Comparison of ENCODE assay signal across 13 mouse cellular contexts in genomic region chr14:32947512-32947911, GRCm38 (mm10). TPM values are rescaled to one million over a fixed set of nuclear protein-coding genes. Genes with fewer than 3 reads are reported as not detected.
DNase-seq lines count a peak whose midpoint lies in the region; ATAC-seq lines count a peak whose summit lies in the region.
"Had no signal": no experiment of that assay in that cellular context is flagged by ENCODE, and none has a peak within 500 bp of the region (broad histone marks: within the 10 kb centered on the region; RNA-seq: fewer than 3 reads in every experiment).

No protein-coding gene starts in this region.

- peak; percentile 99 for ATAC-seq in frontal cortex, adult (ENCODE audit: low TSS enrichment)
- no peak for ATAC-seq in megakaryocyte, adult 5-6 weeks (ENCODE audit: poor library complexity, severe bottlenecking)
- ATAC-seq: intestine, postnatal 0 days had no signal

- no peak for DNase-seq in frontal cortex, postnatal 25 days (ENCODE audit: low spot score in 2 of 2)
- peak; percentile 53 to 73 for DNase-seq in layer of hippocampus, adult 18-20 months (ENCODE audit: low spot score in 2 of 2)
- no peak for DNase-seq in layer of hippocampus, postnatal 25 days (ENCODE audit: extremely low spot score in 1 of 2, low spot score in 1 of 2)
- peak; percentile 38 to 64 for DNase-seq in layer of hippocampus, adult 8-10 months (ENCODE audit: low spot score in 2 of 2)
- DNase-seq in right cerebral cortex, postnatal 36 days (ENCODE audit: low spot score in 2 of 2) = peak; percentile 41 to 62
- no peak for DNase-seq in spleen, adult 12 weeks (ENCODE audit: low spot score)
- DNase-seq: adrenal gland, adult 2 months; cerebellum, adult 9-10 months; gastrocnemius, postnatal 10 days; kidney, postnatal 25 days had no signal

RNA-seq across cellular contexts. Expression of gene Lrrc18, which starts 43.7 kb away (rescaled TPM):
- total RNA-seq in layer of hippocampus, adult 18-20 months (2021) = under 1 TPM; 0.42 to 0.43 TPM
- under 1 TPM; 0.23 to 0.59 TPM for total RNA-seq in layer of hippocampus, postnatal 25 days (2021)
- total RNA-seq in layer of hippocampus, adult 8-10 months (2022) = under 1 TPM; 0.20 to 0.76 (median 0.40) TPM
- not detected in 2 replicates for total RNA-seq in megakaryocyte, adult 5-6 weeks (2015)
- total RNA-seq in megakaryocyte, adult 5-6 weeks (2017) = not detected in 2 replicates

Comparison
In these comparisons a context has a peak if more than half of its experiments do, and no peak if none do; other contexts are left out.
1. DNase-seq: peak in layer of hippocampus, adult 18-20 months (2 of 2), layer of hippocampus, adult 8-10 months (2 of 2) and right cerebral cortex, postnatal 36 days (2 of 2); none in frontal cortex, postnatal 25 days (0 of 2), layer of hippocampus, postnatal 25 days (0 of 2) and spleen, adult 12 weeks (single experiment).